Mouse (Mus musculus): ENCODE results near the gene Espn.

Espn gene

DNA sequence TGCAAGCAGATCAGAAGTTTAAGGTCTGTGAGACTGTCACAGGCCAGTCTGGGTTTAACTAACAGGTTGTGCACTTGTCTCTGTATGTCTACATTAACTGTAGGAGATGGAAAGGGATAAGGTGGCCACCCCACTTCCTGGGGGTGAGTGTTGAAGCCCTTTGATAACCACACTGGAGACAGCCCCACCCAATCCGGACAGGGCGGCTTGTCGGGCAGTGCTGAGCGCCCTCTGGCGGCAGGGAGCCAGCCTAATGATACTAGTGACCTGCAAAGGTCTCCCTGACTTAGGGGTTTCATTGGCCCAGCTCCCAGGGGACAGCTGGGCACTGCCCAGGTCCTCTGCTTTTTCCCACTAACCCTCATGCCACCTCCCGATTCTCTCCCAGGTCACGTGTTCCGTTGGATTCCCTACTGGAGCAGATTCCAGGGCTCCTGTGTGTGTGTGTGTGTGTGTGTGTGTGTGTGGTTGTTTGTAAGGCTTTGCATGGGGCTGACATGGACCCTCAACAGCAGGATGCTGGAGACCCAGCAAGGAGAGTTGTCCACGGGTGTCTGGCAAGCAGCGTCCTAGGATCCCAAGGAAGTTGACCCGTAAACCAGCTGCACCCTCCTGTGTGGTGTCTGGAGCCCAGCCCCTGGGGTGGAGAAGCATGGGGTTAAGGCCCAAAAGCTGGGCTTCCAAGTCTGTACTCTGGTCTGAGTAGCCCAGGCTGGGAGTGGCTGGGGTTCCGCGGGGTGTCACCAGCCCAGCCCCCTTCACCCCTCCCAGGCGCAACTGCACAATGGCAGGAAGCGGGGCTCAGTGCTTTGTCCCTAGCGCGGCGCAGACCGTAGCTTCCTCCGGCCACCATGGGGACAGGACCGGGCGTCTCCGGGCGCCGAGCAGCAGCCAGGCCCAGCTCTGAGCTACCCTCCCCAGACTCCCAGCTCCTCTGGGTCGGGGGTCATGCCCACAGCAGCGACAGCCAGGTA, 55.9 kb downstream of the Espn start:
- DNase-seq = peak; percentile 90

DNA sequence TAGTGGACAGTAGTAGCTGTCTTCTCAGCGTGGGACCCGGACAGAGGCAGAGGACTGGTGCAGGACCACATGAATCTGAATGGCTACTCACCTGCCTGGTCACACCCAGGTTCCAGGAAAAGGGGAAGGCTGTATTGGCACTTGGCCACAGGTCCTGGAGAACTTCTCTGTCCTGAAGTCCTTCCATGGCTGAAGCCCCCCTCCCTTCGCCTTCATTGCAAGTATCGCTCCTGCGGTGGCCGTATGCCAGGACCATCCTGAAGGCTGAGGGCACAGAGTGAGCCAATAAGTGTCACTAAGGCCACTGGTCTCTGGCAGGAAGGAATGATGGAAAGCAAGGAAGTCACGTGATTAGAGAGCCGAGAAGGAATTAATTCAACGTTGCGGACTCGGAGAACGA, 57.9 kb downstream of the Espn start:
- no peak for DNase-seq

DNA sequence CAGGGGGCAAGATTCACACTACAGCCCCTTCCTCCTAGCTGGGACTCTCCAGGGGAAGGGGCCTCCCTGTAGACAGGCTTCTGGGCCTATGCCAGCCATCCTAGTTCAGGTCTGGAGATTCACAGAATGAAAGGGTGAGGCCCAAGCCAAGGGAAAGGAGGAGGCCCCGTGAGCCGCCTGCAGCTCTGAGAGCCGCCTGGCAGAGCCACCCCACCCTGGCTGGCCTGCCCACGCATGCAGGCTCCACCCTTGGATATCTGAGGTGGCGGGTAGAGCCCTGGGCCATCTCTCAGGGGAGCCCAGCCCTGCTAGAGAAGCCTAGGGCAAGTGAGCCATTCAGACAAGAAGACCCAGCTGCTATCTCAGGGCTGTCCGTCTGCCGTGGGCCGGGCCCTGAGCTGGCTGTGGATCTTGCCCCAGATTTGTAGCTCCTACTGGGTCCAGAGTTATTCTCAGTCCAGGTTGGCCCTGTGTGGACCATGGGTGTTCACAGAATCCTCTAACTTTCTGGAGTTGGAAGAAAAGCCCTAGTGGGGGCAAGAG, 59.3 kb downstream of the Espn start:
- DNase-seq = no peak

DNA sequence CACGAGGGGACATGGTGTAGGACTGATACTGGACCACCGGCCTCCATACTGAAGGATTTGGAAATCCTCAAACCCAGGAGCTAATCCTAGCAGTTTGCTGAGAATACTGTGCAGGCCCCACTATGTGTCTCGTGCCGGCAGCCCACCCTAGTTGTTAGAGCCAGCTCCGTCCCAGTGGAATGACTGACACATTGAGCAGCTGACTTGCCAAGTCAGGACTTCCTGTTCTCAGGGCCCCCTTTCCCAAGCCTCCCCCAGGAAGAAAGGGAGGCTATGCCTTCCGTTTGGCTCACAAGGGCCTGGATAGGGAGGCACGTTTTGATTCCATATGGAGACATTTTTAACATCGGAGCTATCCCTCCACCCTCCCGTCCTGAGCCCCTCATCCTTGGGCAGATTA, 62.0 kb downstream of the Espn start:
- no peak for DNase-seq

DNA sequence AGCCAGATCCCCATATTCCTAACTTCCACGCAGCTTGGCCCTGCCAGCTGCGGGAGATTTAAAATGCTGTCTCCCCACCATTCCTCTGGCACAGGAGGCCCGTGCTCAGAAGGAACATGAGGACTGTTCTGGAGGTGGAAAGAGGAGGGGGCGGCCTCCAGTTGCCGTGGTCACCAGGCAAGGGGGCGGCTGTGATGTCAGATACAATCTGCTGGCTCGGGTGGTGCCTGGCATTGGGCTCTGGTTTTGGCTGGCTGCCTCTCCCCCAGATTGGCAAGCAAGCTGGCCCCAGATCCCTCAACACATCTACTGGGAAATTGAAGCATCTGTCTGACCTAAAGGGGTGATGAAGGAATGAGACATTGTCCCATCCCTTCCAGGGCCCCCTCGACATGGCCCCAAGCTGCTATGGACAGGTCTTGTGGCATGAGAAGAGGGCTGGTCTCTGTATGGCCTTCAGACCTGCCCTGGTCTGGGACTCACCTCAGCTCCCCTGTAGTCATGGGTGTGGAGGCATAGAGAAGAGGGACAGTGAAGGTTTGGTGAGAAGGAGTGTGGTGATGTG, 63.5 kb downstream of the Espn start:
- DNase-seq = no peak

DNA sequence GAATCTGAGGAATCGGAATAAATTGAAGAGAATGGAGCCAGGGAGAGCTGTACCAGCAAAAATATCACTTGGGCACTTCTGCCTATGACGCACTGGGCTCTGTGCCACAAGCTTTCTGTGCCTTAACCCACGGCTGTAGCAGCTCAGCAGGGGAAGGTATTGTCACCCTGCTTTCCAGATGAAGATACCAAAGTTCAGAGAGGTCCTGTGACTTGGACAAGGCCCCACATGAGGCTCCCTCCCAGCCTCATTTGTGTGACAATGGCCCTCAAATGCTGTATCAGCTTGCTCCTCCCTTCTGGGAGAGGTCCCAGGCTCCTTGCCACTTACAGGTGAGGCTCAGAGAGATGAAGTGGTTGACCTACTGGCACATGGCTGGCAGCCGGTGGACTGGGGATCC, 64.0 kb downstream of the Espn start:
- DNase-seq = no peak

DNA sequence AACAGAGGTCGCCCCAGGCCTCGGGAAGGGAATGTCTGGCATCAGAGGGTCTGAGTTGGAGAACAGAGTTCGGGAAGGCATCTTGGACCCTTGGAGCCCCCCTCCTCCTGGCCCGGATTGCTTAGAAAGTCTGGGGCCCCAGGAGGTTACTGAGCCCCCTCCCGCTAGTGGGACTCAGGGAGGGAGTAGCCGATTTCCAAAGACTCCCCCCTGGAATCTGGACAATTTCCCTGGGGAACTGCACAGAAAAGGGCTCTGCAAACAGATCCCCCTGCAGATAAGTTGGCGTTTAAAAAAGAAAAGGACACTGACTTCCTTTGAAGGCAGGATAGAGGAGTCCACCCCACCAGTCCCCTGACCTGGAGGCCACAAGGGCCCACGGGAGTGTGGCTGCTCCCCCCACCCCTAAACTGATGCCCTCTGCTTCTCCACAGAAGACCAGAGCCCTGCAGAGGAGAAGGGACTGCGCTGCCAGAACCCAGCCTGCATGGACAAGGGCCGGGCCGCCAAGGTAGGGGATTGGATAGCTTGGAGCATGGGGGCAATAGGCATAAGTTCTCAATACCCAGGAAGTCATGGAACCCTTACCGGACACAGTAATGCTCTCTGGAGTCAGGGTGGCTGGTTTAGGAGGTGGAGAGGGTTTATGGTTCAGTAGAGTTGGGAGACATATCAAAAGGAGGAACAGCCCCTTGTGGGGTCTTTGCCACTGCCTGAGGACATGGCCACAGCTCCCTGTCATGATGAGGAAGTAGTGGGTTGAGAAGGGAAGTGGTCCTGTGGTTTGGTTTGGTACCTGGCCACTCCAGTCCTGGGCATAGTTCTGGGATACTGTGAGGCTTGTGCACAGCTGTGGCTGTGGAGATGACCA, 64.7 kb downstream of the Espn start:
- DNase-seq = no peak

DNA sequence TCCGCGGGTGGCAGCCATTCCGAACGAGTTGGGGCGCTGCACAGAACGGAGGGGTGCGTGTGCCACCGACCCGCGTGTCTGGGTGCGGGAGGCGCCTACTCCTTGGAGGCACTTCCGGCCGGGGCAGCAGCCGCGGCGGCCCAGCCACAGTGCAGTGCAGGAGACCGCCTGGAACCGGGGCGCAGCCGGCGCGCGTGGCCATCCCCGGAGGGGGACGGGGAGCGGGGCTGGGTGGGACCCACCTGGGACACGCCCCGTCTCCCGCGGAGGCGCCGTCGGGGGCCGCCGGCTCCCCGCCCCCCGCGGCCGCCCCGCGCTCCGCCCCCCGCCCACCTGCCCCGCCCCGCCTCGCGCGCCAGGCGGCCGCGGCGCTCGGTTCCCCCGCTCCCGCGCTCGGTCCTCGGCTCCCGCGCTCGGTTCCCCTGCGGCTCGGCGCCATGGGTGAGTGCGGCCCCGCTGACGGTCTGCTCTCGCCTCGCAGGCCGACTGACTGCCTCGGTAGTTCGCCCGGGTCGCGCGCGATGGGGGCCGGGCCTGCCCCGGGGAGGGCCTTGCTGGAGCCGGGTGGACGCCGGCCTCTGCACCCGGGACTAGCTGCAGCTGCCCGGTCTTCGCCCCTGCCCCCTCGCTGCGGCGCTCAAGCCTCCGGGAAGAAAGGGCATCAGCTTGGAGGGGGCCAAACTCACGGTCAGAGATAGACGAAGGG, 65.5 kb downstream of the Espn start:
- peak; percentile 67 for DNase-seq

DNA sequence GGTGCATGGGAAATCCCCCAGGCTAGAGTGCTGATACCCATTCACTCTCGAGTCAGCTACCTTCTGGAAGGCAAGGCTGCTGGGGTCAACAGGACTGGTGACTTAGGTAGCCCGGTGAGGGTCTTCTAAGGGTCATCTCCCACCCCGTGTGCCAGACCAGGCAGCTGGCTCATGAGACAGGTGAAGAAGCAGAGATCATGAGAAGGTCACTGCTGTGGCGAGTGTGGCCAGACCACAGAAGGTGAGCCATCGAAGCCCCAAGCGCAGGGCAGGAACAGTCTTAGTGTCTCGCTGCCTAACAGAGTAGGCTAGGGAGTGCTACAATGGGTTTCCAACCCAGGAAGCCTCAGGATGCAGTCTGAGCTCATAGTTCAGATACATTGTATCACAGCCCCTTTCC, 67.6 kb downstream of the Espn start:
- no peak for DNase-seq

DNA sequence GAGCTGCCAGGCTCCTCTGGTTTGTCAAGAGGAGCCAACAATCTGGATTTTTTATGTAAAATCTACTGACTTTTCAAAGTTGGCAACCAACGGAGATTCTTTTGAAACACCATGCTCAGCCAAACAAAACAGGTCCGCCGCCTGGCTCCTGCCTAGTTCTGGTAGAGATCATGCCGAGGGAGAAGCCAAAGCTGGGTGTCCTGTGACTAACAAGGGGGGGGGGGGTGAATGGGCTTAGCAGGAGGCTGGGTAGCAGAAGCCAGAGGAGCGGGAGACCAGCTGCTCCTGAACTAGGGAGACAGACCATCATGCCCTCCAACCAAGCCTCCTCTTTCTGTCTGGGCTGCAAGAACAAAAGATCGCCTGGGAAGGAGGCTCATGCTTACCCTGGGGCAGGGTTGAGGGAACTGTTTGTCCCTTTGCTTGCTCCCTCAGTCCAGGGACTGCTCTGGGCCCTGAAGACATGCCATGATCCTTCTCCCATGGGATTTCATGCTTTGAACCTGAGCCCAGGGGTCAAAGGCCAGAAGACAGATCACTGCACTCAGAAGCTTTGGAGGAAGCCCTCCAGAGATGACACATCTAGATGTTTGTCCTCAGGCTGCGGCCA, 68.5 kb downstream of the Espn start:
- DNase-seq = no peak

DNA sequence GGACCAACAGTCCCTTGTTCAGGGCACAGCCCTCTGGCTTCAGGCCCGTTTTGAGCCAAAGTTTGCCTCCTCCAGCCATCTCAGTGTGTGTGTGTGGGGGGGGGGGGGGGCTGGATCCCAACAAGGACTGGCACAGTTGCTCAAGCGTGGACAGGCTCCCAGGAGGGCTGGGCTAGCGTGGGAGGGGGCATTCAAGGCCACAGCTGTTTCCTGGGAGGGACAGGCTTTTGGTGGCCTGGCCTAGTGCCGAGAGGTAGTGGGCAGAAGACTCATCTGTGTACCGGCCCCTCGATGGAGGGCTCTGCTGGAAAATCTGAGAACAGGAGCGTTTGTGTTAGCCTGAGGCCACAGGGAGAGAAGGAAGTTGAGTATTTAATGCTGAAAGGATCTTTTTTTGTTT, 72.2 kb downstream of the Espn start:
- no peak for DNase-seq

DNA sequence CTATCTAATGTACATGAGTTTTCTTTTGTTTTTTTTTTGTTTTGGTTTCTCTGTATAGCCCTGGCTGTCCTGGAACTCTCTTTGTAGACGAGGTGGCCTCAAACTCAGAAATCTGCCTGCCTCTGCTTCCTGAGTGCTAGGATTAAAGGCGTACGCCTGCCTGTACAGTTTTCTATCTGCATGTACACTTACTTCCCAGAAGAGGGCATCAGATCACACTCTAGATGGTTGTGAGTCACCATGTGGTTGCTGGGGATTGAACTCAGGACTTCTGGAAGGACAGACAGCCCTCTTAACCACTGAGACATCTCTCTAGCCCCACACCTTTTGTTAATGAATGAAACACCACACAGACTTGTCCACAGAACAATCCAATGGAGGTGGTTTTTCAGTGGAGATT, 72.9 kb downstream of the Espn start:
- no peak for DNase-seq

DNA sequence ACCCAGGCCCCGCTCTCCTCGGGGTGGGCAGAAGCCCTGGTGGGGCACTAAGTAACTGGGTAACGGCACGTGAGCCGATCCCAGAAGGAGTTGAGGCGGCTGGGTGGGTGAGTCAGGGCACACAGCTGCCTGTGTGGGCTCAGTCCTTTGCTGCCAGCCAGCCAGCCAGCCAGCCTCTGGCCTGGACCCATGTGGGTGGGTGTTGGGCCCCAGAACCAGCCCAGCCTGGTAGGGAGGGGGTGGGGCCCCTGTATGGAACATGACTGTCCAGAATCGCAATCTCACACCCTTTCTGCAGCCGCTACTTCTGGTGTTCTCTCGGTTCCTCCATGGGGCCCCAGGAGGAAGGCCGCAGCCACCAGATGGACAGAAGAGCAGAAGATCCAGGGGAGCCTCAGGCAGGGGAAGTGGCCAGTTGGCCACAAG, 74.1 kb downstream of the Espn start:
- DNase-seq = no peak

DNA sequence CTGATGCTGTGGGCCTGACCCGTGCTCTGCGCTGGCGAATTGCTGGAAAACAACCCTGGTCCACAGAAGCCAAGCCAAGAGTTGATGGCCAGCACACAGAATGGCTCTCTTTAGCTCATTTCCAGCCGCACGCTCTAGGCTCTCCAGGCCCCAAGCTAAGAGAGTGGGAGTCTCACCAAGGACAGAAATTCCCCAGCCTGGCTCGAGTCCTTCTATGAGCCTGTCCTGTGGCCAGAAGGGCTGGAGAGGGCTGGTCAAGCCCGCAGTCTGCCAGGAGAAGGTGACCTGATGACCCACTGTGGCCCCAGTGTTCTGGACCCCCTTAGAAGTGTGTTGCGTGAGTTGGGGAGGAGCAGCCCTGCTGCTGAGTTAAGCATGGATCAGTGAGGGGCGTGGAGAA, 75.0 kb downstream of the Espn start:
- DNase-seq = no peak

DNA sequence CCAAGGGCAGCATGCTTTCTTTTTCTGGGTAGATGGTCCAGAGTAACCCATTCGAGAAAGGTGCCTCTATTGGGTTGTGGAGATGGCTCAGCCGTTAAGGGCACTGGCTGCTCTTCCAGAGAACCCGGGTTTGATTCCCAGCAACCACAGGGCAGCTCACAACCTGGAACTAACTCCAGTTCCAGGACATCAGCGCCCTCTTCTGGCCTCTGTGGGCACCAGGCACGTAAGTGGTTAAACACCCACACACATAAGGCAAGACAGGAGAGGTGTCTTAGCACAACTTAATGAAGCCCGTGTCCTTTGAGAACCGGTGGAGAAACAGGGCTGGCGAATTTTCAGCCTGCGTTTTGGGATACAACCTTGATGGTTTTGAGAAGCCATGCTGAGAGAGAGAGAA, 77.6 kb downstream of the Espn start:
- DNase-seq = no peak

DNA sequence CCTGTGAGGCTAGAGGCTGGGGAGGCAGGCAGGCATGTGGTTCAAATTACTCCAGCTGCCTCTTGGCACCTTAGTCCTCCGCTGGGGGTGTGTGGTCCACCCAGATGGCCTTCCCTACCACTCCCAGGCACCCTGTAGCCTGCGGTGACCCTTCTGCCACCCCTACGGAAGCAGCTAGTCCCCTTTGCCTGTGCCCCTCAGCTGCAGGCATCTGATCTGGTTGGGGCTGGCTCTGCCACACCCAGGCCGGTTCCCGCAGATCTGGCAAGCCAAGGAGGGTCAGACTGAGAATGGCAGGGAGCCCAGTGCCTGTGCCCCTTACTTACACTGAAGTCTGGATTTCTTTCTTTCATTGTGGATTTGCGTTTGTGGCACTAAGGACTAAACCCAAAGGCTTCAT, 78.5 kb downstream of the Espn start:
- DNase-seq = no peak

DNA sequence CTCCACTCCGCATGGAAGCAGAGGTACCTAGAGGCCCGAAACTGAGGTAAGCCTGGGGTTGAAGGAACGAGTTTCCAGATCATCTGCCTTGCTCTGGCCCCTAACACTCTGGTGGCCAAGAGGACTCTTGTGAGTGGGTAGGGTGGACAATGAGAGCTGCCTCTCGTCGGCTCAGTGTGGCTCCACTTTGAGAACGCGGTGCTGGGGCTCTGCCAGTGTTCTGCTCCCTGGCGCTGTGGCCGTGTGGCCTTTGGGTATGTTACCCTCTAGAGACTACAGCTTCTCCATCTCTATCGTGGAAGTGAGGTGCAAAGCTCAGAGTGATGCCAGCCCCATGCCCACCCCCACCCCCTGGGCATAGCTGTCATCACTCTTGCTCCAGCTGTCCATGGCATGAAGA, 79.5 kb downstream of the Espn start:
- DNase-seq = peak; percentile 33

DNA sequence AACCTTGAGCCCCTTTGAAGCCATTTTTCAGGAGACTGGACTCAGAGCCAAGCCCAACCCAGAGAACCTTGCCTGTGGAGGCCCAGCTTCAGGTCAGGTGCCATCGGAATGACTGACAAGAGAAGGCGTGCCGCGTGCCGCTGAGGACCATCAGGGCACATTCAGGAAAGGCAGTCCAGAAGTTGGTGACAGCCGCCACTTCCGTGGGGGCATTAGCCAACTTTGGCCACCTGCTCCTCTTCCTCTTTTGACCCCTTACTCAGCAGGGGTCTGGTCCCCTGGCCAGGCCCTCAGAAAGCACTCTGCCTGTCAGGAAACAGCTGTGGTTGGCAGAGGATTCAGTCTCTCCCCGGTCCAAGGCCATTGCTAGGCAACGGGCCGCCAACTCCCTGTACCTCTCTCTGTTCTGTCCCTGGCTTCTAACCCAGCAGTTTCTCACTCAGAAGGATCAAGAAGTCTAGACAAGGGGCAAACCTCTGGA, 80.0 kb downstream of the Espn start, which contains the start of gene Plekhg5:
Gene Plekhg5 (plus strand): TSS at position 378 of the 481 bp plus-strand sequence.
- peak; percentile 71 for DNase-seq

DNA sequence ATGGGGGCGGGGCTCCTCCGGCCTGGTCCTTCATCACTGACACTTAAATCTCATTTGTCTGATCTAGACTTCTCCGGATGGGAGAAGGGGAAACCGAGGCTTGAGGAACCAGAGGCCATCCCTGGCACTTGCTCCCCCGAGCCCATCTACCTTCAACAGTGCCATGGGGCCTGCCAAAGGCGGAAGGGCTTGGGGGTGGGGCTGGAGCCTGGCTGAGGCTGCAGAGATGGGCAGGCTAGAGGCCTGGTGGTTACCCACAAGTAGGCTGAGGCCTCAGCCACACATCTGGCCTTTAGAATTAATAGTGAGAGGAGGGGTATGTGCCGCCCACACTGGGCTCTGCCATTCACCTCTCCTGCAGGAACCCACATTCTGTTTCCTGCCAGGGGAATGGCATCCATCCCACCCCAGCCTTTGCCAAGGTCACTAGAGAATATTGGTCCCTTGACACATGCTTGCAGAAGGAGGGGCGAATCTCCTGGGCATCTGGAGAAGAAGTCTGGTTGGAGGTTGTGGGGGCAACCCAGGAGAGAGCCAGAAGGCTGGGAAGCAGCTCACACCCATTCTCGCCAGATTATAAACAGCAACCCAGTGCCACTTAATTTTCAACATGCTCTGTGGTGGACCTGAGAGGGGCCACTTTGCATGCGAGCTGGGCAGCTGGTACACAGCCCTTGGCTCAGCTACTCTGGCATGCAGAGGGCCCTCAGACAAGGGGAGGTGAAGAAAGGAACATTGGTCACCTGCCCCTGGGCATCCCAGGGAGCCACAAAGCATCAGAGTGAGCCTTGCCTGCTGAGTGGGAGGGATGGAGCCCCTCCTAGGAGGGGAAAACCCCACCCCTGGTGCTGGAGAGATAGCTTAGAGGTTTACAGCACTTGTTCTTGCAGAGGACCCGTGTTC, 81.4 kb downstream of the Espn start:
- DNase-seq = peak; percentile 29
